Mouse (Mus musculus) lung, postnatal 0 days (tissue): ENCODE measurements around the gene Fbxl18.
A peak's percentile ranks its signal among the peaks of the same experiment; 100 is the strongest.

ENCODE experiments used
- CTCF ChIP-seq: IDR thresholded peaks from 2 replicates; pipeline ENCODE4 v1.5.1; 2016; ENCODE audit warnings: antibody characterized with exemption, mild to moderate bottlenecking
- EP300 ChIP-seq: IDR thresholded peaks from 2 replicates; pipeline ENCODE4 v1.6.1; 2016; ENCODE audit warnings: antibody characterized with exemption, mild to moderate bottlenecking, control low read depth

- peak; percentile 88 for TF ChIP-seq CTCF
- no peak for TF ChIP-seq EP300
These were observed 10.7 kb upstream of the Fbxl18 start for GRCm38 (mm10) chr5:142905725-142906531.
